Mouse (Mus musculus): Measurements from ENCODE around the gene Nudt8.
A peak's percentile ranks its signal among the peaks of the same experiment; 100 is the strongest.

GRCm38 (mm10) chr19:4000119-4000900 lies at the start of gene Nudt8, which contains the start of gene Gm49405:
- TF ChIP-seq CTCF (IDR thresholded peaks at IDR 0.05; ENCODE audit: borderline replicate concordance, insufficient read depth, low read length) (peak; percentile 39; the same call in 1 of the 2 replicates), POLR2A (IDR thresholded peaks at IDR 0.05; ENCODE audit: low read depth, low read length) (peak; percentile 98)
